Mouse (Mus musculus) adrenal gland, adult (tissue): ENCODE measurements around the gene Nbea.
A peak's percentile ranks its signal among the peaks of the same experiment; 100 is the strongest.
"Not testable (repeated sequence)": the region's sequence is repeated elsewhere in the genome, so short reads cannot be mapped to it uniquely, and the experiment has no call there.

Experiments used
- DNase-seq, 2 experiments: peaks; one replicate each; pipeline ENCODE4 v3.0.0; 2022 to 2023; ENCODE audit warnings: low spot score in 1 of 2; ENCODE audit not compliant: inconsistent age in 2 of 2

Nbea gene

GRCm38 (mm10) chr3:55674185-55674584, 509.3 kb downstream of the Nbea start:
- DNase-seq: no peak

GRCm38 (mm10) chr3:55667048-55667447, 516.5 kb downstream of the Nbea start:
- no peak for DNase-seq

- DNase-seq: no peak
Observed at GRCm38 (mm10) chr3:55665928-55666327, 517.6 kb downstream of the Nbea start.

- DNase-seq: no peak
Observed at GRCm38 (mm10) chr3:55664713-55665112, 518.8 kb downstream of the Nbea start.

GRCm38 (mm10) chr3:55661678-55662445, 521.6 kb downstream of the Nbea start:
- DNase-seq: no peak

DNA sequence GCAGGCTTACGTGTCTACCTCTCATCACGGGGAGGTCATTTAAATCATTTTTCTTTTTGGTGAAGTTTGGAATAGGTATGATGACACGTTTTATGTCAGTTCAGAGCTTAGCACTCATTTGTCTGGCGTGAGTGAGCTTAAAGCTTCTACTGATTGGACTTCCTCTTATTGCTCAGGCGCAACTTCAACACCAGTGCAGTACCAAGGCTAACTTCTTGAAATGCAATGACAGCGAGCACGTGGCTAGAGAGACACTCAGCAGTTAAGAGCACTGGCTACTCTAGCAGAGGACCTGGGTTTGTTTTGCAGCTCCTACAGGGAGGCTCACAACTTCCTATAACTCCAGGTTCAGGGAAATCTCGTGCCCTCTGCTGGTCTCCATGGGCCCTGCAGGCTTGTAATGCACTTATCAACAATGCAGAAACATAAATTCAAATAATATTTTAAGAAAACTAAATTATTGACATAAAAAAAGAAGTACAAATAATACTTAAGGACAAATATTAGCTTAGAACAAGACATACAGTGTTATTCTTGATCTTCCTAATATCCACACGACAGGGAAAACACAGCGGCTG, 523.2 kb downstream of the Nbea start:
- DNase-seq: peak in 1 of 2 experiments; percentile 39

DNA sequence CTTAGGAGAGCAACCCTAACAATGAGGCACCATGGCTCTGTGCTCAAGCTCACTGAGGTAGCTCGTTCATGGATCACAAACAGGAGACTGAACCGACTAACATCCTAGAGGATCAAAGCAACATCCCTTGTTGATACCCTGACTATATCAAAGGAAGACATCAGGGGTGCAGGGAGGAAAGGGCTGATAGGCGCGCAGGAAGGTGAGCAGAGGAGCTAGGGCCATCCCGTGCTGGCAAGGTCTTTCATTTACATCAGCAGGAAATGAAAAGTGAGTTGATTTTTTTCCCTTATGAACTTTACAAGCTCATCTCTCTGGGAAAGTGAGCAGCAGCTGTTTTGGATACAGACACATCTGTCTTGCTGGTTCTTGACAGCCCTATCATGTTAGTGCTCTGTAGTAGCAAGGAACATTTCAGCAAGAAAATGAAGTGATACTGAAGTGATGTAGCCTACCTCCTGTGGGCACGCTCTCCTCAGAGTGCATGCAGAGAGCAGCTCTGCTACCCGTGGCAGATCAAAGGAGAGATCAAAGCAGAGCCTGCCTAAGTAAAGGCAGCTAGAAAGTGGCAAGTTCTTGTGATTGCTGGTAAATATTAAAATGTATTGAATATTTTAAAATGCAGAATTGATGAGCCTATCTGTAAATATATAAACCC, 523.8 kb downstream of the Nbea start:
- DNase-seq: no peak

GRCm38 (mm10) chr3:55652321-55652720, 531.2 kb downstream of the Nbea start:
- DNase-seq: peak; percentile 11 to 38

DNA sequence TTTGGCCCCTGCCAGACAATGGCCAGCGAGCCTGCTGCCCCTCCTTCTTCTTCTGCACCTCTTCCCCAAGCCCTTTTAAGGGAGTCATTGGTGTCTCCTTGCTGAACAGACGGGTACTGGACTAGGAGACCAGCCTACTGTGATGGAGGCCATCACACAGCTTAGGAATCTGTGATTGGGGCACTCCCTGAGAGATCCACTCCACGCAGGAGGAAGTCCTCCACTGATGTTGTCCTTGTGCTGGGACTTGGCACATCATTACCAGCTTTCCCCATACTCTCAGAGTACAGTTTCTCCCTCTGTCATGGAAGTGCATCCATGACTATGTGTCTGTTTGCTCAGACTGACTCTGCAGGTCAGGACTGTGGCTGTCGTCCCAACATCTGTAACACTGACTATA, 531.6 kb downstream of the Nbea start:
- peak in 1 of 2 experiments; percentile 22 for DNase-seq

GRCm38 (mm10) chr3:55649541-55649940, 534.0 kb downstream of the Nbea start:
- peak in 1 of 2 experiments; percentile 31 for DNase-seq

- DNase-seq: no peak
Observed at GRCm38 (mm10) chr3:55648299-55648698, 535.2 kb downstream of the Nbea start.

- no peak for DNase-seq
Observed at GRCm38 (mm10) chr3:55647176-55647575, 536.3 kb downstream of the Nbea start.

DNA sequence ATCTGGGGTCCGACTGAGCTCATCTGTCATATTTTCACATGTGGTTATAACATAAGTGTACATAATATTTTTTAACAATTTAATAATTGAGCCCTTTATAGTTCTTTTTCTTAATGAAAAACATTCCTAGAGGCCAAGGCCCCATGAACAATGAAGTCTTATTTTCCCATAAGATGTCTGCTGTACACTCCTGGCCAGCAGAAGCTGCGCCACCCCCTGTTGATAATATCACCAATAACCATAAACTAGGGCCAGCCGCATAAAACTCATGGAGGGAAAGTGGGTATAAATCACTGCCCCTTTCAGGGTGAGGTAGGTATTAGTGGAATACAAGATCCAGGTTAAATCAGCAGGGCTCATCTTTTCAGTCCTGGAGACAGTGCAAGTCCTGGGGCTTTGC, 537.1 kb downstream of the Nbea start:
- DNase-seq: no peak

DNA sequence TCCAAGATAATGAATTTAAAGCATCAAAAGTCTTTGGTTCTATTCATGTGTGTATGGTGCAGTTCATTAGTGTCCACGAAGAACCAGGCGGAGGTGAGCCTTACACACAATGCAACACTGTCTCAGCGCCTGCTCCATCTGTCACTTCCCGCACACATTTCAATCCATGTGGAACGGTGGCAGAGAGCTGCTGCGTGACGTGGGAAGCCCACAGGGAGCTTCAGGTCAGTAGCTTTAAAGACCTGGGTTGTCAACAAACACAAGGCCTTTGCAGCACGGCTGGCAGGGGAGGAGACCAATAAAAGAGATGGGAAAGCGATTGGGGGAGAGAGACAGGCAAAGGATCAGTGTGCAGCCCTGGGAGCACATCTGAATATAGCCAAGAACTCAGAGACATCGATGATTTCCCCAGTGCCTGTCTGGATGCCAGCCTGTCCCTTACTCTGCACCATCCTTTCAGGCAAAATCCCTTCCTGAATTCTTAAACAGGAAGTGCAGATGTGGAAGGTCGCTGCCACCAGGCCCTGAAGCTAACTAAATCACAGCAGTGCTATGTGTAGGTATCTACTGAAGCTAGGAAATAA, 539.4 kb downstream of the Nbea start:
- no peak for DNase-seq

DNA sequence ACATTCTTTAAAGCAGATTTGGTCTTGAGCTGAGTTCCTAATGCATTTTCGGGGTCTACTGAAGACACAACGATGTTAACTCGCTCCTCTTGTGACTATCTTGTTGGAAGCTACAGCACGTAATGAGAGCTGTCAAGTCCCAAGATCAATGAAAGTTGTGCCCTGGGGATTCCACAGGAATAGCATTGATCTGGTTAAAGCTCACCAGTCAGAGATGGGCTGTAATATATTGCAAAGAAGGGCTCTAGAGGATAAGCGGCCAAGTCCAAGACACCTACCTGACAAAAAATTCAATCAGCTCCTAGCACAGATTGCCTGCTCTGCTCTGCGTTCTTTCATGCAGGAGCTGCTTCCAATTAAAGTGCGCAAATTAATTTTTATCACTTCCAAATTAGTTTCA, 545.8 kb downstream of the Nbea start:
- DNase-seq: no peak

DNA sequence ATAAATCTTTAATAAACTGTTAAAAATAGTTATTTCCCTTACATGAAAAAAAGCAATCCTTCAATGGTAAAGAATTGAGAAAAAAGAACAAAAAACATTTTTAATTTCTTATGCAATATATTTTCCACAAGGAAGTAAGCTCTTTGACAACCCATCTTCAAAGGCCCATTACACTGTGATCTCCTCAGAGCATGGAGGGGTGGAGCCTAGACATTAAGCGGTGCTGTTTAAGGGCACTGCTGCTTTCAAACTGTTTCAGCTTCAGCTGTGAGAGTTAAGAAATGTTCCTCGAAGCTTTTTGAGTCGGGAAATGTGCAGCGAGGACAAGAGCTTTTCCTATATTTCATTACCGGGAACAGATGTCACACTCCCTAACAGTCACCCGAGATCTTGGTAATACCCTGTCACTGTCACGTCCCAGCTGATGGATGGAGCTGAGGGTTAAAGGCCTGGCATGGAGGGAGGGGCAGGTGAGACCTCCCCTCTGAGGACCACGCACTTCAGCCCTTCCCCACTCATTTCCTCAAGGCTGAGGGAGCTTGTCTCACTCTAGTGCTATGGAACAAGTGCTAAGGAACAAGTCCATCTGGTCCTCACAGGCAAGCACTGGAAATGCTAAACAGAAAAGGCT, 547.8 kb downstream of the Nbea start:
- no peak for DNase-seq

GRCm38 (mm10) chr3:55627054-55627453, 556.4 kb downstream of the Nbea start:
- DNase-seq: no peak

- not testable (repeated sequence) for DNase-seq
Observed at GRCm38 (mm10) chr3:55621958-55622357, 561.5 kb downstream of the Nbea start.

- DNase-seq: no peak
Observed at GRCm38 (mm10) chr3:55618396-55618795, 565.1 kb downstream of the Nbea start.

DNA sequence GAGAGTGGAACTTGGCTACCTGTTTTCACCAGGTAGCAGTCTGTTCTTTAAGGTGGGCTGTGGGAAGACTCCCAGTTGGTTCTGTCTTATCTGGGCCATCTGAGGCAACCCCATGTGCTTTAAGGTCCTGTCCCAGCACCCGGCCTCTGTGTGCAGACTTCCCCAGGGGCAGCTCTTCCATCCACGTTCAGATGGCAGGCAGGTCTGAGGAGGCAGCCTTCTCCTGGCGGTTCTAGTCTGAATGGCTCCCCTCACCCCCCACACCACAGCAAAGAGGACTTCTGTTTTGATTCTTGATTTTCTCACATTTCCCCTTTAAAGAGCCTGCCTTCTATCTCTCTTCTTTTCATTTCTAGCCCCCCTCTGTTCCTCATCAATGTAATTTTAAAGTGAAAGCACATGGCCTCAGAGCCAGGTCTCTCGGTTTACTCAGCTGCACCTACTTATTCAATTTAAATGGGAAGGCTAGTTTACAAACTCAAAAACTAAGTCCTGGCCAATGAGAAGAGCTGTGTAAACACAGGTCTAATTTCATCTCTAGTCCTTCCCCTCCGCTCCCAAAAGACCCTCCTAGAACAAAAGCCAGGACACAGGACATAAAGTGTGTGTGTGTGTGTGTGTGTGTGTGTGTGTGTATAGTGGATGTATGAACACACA, 570.9 kb downstream of the Nbea start:
- no peak for DNase-seq

DNA sequence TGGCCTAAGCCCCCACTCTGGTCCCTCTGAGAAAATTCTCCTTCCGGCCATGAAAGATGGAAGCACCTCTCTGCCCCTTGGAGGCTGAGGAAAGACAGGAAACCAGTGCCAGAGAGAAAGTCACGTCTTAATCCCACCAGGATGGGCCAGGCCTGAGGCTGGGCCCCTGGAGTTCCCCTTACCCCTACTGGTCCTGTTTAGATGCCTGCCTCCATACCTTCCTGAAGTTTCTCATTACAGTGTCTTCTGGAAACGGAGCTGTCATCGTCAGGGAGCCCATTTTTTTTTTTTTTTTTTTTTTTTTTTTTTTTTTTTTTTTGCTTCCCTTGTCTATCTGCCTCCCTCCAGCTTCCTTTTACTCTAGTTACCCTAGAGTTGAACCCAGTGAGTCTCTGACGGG, 571.5 kb downstream of the Nbea start:
- no peak for DNase-seq
